Mouse (Mus musculus) erythroblast, adult 5-6 weeks (primary cell): ENCODE measurements at regions not wholly inside any gene's neighbourhood (a gene's known extent, or its start where the extent isn't known, plus 50 kb on each side); places are given as distances from the start of the nearest gene placed in this dataset.

Source experiments
- ATAC-seq: replicated peaks from 2 replicates; pipeline ENCODE4 v1.8.0; 2016; ENCODE audit warnings: moderate number of reproducible peaks, mild to moderate bottlenecking, moderate TSS enrichment, inconsistent platforms; ENCODE audit not compliant: poor library complexity, low FRiP score, severe bottlenecking

GRCm38 (mm10) chr14:76762777-76763176 is 206.1 kb upstream of the Serp2 start:
- no peak for ATAC-seq

- no peak for ATAC-seq
These were observed 205.0 kb upstream of the Serp2 start for GRCm38 (mm10) chr14:76761691-76762090.

GRCm38 (mm10) chr14:76761274-76761673 is 204.6 kb upstream of the Serp2 start:
- ATAC-seq, result no peak

- ATAC-seq, result no peak
These were observed 203.9 kb upstream of the Serp2 start for GRCm38 (mm10) chr14:76760509-76761023.

- no peak for ATAC-seq
These were observed 202.7 kb upstream of the Serp2 start for GRCm38 (mm10) chr14:76759377-76759776.

GRCm38 (mm10) chr14:76758589-76758988 is 201.9 kb upstream of the Serp2 start:
- ATAC-seq, result no peak

GRCm38 (mm10) chr14:76755591-76756376 is 199.1 kb upstream of the Serp2 start:
- ATAC-seq, result no peak

GRCm38 (mm10) chr14:76753734-76754133 is 197.0 kb upstream of the Serp2 start:
- ATAC-seq, result no peak

GRCm38 (mm10) chr14:76749178-76749577 is 192.5 kb upstream of the Serp2 start:
- no peak for ATAC-seq

- no peak for ATAC-seq
These were observed 192.0 kb upstream of the Serp2 start for GRCm38 (mm10) chr14:76748711-76749110.

GRCm38 (mm10) chr14:76747814-76748213 is 191.1 kb upstream of the Serp2 start:
- no peak for ATAC-seq

GRCm38 (mm10) chr14:76746282-76746681 is 189.6 kb upstream of the Serp2 start:
- ATAC-seq, result no peak

- ATAC-seq, result no peak
These were observed 188.2 kb upstream of the Serp2 start for GRCm38 (mm10) chr14:76744674-76745433.

GRCm38 (mm10) chr14:76742297-76742696 is 185.6 kb upstream of the Serp2 start:
- no peak for ATAC-seq

- no peak for ATAC-seq
These were observed 183.3 kb upstream of the Serp2 start for GRCm38 (mm10) chr14:76739836-76740597.

- ATAC-seq, result no peak
These were observed 179.3 kb upstream of the Serp2 start for GRCm38 (mm10) chr14:76735997-76736396.

GRCm38 (mm10) chr14:76735107-76735506 is 178.4 kb upstream of the Serp2 start:
- no peak for ATAC-seq

GRCm38 (mm10) chr14:76733258-76733823 is 176.7 kb upstream of the Serp2 start:
- ATAC-seq, result no peak

GRCm38 (mm10) chr14:76731096-76731986 is 174.7 kb upstream of the Serp2 start:
- ATAC-seq, result no peak
